Mouse (Mus musculus) B cell, adult 62 days (primary cell): ENCODE results near the gene Ppard. TPM values are rescaled to one million over a fixed set of nuclear protein-coding genes. Genes with fewer than 3 reads are reported as not detected.

Experiments
- total RNA-seq: library from RNA; stranded (reverse); gene quantifications from 4 replicates; pipeline ENCODE4 v1.2.4, GENCODE M21; 2023

The Ppard gene
- 25.7 to 29.5 TPM (median 28.4 TPM) in 4 replicates for total RNA-seq

GRCm38 (mm10) chr17:28232475-28233060 lies at the start of gene Ppard:
TSS of gene Ppard (plus strand) at chr17:28232700.

DNA sequence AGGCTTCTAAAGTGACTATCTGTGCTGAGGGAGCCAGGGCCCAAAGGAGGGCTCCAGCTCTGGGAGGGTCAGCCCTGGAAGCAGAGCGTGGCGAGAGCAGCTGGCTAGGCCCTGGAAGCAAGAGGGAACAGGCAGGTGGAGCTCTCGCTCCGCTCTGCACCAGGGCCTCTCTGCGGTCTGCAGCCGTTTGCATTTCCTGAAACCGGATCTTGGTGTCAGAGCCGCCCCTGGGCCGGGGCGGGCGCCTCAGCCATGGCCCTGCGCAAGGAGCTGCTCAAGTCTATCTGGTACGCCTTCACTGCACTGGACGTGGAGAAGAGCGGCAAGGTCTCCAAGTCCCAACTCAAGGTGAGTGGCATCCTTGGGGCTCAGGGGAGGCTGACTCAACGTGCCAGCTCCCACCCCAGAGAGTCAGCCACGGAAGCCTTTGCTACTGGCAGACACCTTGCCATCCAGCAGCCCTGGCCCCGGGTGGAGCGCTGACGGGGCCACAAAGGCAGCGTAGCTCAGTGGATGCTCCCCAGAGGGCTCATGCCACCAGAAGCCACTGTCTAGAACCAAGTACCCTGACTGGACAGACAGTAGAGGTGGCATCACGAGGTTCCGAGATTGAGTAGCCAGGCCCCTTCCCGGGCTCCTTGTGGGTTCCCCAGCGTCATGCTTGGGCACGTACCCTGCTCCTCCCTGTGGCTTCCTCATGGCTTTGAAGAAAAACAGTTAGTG lies 24.7 kb upstream of the Ppard start, which contains the start of gene Def6:
Def6 (plus strand) TSS at position 188 of the 723 bp plus-strand sequence.

DNA sequence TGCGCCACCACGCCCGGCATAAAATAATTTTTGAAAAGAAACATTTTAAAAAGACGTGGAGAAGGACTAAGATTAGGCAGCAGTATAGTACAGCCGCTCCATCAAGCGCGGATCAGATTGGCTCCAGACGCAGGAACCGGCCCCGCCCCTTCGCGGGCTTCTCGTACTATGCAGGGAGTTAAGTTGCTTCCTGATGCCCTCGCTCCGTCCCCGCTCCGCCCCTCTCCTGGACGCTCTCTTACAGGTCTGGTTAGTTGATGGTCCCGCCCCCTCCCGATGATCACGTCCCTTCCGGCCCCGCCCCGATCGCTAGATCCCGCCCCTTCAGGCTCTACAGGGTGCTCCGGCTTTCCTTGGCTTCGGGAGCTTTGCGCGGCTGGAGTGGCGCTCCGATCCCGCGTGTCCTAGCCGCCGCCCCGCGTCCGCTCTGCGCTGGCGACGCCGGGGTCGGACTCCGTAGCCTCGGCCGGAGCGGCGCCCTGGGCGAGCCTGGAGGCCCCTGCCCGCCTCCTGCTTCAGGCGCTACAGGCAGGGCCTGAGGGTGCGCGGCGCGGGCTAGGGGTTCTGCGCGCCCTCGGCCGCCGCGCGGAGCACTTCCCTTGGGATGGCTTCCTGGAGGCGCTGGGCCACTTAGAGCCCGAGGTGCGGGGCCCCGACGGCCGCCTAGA lies 80.8 kb downstream of the Ppard start, which contains the start of gene Fance:
Fance (plus strand) TSS at position 308 of the 668 bp plus-strand sequence.

GRCm38 (mm10) chr17:28328366-28328928 lies 95.9 kb downstream of the Ppard start, which contains the start of gene Rpl10a:
TSS of gene Rpl10a (plus strand) at chr17:28328471.

DNA sequence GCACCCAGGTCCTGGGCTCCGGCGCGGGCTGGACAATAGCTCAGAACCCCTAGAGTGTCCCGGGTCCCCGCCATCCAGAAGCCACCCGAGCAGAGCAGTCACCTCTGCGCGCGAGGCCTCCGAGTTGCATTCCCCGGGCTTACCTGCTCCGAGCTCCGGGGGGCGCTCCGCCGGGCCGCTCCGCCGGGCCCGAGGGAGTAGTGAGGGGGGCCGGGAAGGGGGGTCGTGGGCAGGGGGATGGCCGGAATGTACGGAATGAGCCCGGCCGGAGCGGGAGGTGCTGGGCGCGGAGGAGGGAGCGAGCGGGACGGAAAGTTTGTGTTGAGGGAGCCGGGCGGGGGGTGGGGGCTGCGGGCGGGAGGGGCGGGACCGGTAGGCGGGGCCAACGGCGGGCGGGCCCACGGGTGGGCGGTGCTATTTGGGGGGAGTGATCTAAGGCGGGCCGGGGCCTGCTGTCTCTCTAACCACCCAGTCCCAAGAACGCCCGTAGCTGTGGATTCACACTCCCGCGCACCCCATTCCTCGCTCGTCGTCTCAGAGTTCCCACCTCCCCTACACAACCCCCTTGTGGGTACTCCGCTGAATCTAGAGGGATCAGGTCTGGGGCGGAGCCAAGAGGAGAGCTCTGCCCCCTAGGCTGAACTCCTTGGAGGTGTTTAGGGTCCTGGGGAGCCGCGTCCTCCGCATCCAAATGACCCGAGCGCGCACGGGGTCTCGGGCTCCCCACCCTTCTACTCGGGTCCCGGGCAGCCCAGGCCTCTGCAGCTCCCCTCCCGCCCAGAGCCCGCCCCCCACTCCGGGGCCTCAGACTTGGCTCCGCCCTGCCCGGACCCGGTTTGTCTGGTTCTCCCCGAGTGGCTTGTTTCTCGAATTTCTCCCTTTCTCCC lies 118.2 kb downstream of the Ppard start, which contains the start of gene Tead3:
Tead3 (minus strand) TSS at position 352 of the 887 bp plus-strand sequence.

Other genes with a start within 250 kb of the Ppard start
- gene Tcp11, start 152.1 kb upstream of the Ppard start, total RNA-seq = 7.1 to 10.2 TPM (median 8.4 TPM) in 4 replicates
- gene Scube3, start 90.6 kb upstream of the Ppard start, total RNA-seq = not detected in 4 replicates
- gene Zfp523, start 55.6 kb upstream of the Ppard start, total RNA-seq = 13.8 to 21.3 TPM (median 16.3 TPM) in 4 replicates
- 75.4 to 84.6 TPM (median 78.8 TPM) in 4 replicates for gene Def6, start 24.9 kb upstream of the Ppard start, total RNA-seq
- gene Fance, start 80.8 kb downstream of the Ppard start, total RNA-seq = 26.2 to 36.6 TPM (median 32.1 TPM) in 4 replicates
- 1,486 to 1,599 TPM (median 1,559 TPM) in 4 replicates for gene Rpl10a, start 95.8 kb downstream of the Ppard start, total RNA-seq
- gene Tead3, start 118.1 kb downstream of the Ppard start, total RNA-seq = 0.17 to 0.24 TPM in 2 of 4 replicates, not detected in the others
- not detected in 4 replicates for gene Tulp1, start 132.5 kb downstream of the Ppard start, total RNA-seq